Comparison of ENCODE assay signal across 24 mouse cellular contexts in the genomic region with DNA sequence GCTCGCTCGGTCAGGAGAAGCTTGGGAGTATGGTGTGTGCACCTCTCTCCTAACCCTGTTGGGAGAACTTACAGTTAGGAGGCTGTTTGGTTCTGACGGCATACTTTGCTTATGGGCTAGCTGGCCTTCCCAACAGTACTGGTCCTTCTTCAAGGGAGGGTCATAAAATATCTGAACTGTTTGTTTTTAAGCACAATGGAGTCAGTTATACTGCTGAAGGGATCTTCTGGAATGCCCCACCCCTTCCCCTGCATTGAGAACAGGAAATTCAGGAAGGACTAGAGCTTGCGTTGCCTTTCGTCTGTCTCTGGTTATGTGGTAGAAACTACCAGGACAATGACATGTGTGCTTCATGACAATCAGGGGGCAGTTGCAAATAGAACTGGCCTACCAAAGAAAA. TPM values are rescaled to one million over a fixed set of nuclear protein-coding genes. Genes with fewer than 3 reads are reported as not detected.
DNase-seq lines count a peak whose midpoint lies in the region; ATAC-seq and TF ChIP-seq lines count a peak whose summit lies in the region.
"Had no signal": no experiment of that assay in that cellular context is flagged by ENCODE, and none has a peak within 500 bp of the region (broad histone marks: within the 10 kb centered on the region; RNA-seq: fewer than 3 reads in every experiment).

No protein-coding gene starts in this region.

- no peaks in the 10 kb centered on the region for H3K27me3 ChIP-seq in kidney, adult 2 months (replicated peaks; ENCODE audit: control insufficient read depth, insufficient read depth, low read length)
- H3K27me3 ChIP-seq in kidney, embryonic 14.5 days (ENCODE audit: control insufficient read depth, insufficient read depth, low read length), result no peaks in the 10 kb centered on the region
- no peaks in the 10 kb centered on the region for H3K27me3 ChIP-seq in lung, embryonic 16.5 days (ENCODE audit: control insufficient read depth, insufficient read depth, low read depth, low read length)
- H3K27me3 ChIP-seq in intestine, embryonic 14.5 days (replicated peaks; ENCODE audit: control insufficient read depth, insufficient read depth, low read length), result no peaks in the 10 kb centered on the region
- H3K27me3 ChIP-seq in stomach, embryonic 15.5 days (replicated peaks), result no peaks in the 10 kb centered on the region
- H3K27me3 ChIP-seq: forebrain, embryonic 13.5 days; liver, embryonic 13.5 days; neural tube, embryonic 13.5 days had no signal

- peak overlapping the region; percentile 24 for H3K27ac ChIP-seq in kidney, adult 2 months (ENCODE audit: insufficient read depth, low read depth, low read length)
- no peak overlapping the region for H3K27ac ChIP-seq in kidney, embryonic 14.5 days (ENCODE audit: low read depth, low read length)
- peak overlapping the region; percentile 89 for H3K27ac ChIP-seq in lung, embryonic 16.5 days (ENCODE audit: low read length)
- 0 out of 2 replicates have a peak overlapping the region, but pooled peaks have one; percentile 29 for H3K27ac ChIP-seq in intestine, embryonic 14.5 days (ENCODE audit: low read depth)
- H3K27ac ChIP-seq in stomach, embryonic 15.5 days, result peak overlapping the region; percentile 65
- H3K27ac ChIP-seq: forebrain, embryonic 13.5 days; gastrocnemius, adult 2 months; hindbrain, embryonic 10.5 days; left cerebral cortex, adult 2 months; liver, embryonic 13.5 days; neural tube, embryonic 13.5 days had no signal

- H3K36me3 ChIP-seq in kidney, adult 2 months (ENCODE audit: control insufficient read depth, insufficient read depth, low read length), result no peaks in the 10 kb centered on the region
- no peaks in the 10 kb centered on the region for H3K36me3 ChIP-seq in kidney, embryonic 14.5 days (ENCODE audit: control insufficient read depth, insufficient read depth, low read length)
- no peaks in the 10 kb centered on the region for H3K36me3 ChIP-seq in lung, embryonic 16.5 days (ENCODE audit: control insufficient read depth, insufficient read depth, low read length)
- H3K36me3 ChIP-seq in intestine, embryonic 14.5 days (ENCODE audit: control insufficient read depth, insufficient read depth, low read length), result no peaks in the 10 kb centered on the region
- H3K36me3 ChIP-seq in stomach, embryonic 15.5 days, result no peaks in the 10 kb centered on the region
- H3K36me3 ChIP-seq: hindbrain, embryonic 10.5 days; liver, embryonic 13.5 days; neural tube, embryonic 13.5 days had no signal

- no peak overlapping the region for H3K4me2 ChIP-seq in kidney, embryonic 14.5 days (replicated peaks; ENCODE audit: low read depth, low read length)
- no peak overlapping the region for H3K4me2 ChIP-seq in lung, embryonic 16.5 days (ENCODE audit: low read depth, low read length)
- H3K4me2 ChIP-seq in intestine, embryonic 14.5 days (ENCODE audit: low read length), result no peak overlapping the region
- H3K4me2 ChIP-seq in stomach, embryonic 15.5 days, result peak overlapping the region; percentile 5; the same call in 1 of the 2 replicates
- H3K4me2 ChIP-seq: forebrain, embryonic 13.5 days; heart, embryonic 11.5 days; liver, embryonic 13.5 days; neural tube, embryonic 13.5 days had no signal

- no peak overlapping the region for H3K9ac ChIP-seq in kidney, embryonic 14.5 days (ENCODE audit: low read depth, low read length)
- no peak overlapping the region for H3K9ac ChIP-seq in lung, embryonic 16.5 days (ENCODE audit: low read length)
- H3K9ac ChIP-seq in intestine, embryonic 14.5 days (ENCODE audit: low read length), result no peak overlapping the region
- H3K9ac ChIP-seq in stomach, embryonic 15.5 days, result no peak overlapping the region
- H3K9ac ChIP-seq: forebrain, embryonic 13.5 days; liver, embryonic 13.5 days; neural tube, embryonic 13.5 days had no signal

- 67% methylated on average over 5 of the region's 5 CpGs for WGBS in kidney, adult 2 months
- WGBS in kidney, embryonic 14.5 days, result 72% methylated on average over 5 of the region's 5 CpGs
- 55% methylated on average over 5 of the region's 5 CpGs for WGBS in lung, embryonic 16.5 days
- 59% methylated on average over 5 of the region's 5 CpGs for WGBS in intestine, embryonic 14.5 days
- 58% methylated on average over 5 of the region's 5 CpGs for WGBS in stomach, embryonic 15.5 days

- TF ChIP-seq CTCF in kidney, adult 2 months (conservative IDR thresholded peaks at IDR 0.05; ENCODE audit: insufficient read depth, insufficient read length, low read depth, low read length), result no peak

- no peaks in the 10 kb centered on the region for H3K9me3 ChIP-seq in kidney, embryonic 14.5 days (ENCODE audit: control insufficient read depth, low read length)
- no peaks in the 10 kb centered on the region for H3K9me3 ChIP-seq in lung, embryonic 16.5 days (ENCODE audit: control insufficient read depth, low read length)
- no peaks in the 10 kb centered on the region for H3K9me3 ChIP-seq in intestine, embryonic 14.5 days (ENCODE audit: control insufficient read depth, low read length)
- no peaks in the 10 kb centered on the region for H3K9me3 ChIP-seq in stomach, embryonic 15.5 days
- H3K9me3 ChIP-seq: forebrain, embryonic 13.5 days; hindbrain, embryonic 10.5 days; liver, embryonic 13.5 days; neural tube, embryonic 13.5 days had no signal

- no peak for TF ChIP-seq POLR2A in kidney, adult 2 months (IDR thresholded peaks at IDR 0.05; ENCODE audit: low read depth, low read length)

- H3K4me3 ChIP-seq in kidney, adult 2 months (ENCODE audit: insufficient read depth, low read depth, low read length), result no peak overlapping the region
- no peak overlapping the region for H3K4me3 ChIP-seq in kidney, embryonic 14.5 days (ENCODE audit: low read length)
- no peak overlapping the region for H3K4me3 ChIP-seq in lung, embryonic 16.5 days (ENCODE audit: low read length)
- H3K4me3 ChIP-seq in intestine, embryonic 14.5 days (ENCODE audit: low read depth, low read length), result no peak overlapping the region
- no peak overlapping the region for H3K4me3 ChIP-seq in stomach, embryonic 15.5 days (replicated peaks)
- H3K4me3 ChIP-seq: erythroblast, embryonic 14.5 days; forebrain, embryonic 13.5 days; gastrocnemius, adult 2 months; hindbrain, embryonic 10.5 days; left cerebral cortex, adult 2 months; liver, embryonic 13.5 days; neural tube, embryonic 13.5 days had no signal

- DNase-seq in kidney, adult 2 months, result no peak
- DNase-seq in lung, postnatal 4 days, result no peak
- no peak for DNase-seq in intestine, embryonic 14.5 days (ENCODE audit: low spot score)
- DNase-seq in T-cell, adult 2 months (ENCODE audit: low spot score), result no peak
- no peak for DNase-seq in right cerebral cortex, postnatal 10 days (ENCODE audit: low spot score in 2 of 2)
- DNase-seq: cerebellum, adult 11 months; cerebellum, adult 9-11 months; gastrocnemius, adult 2 months; kidney, adult 18-20 months; liver, embryonic 13.5 days; midbrain, embryonic 14.5 days; right cerebral cortex, adult 18-20 months; thymus, postnatal 25 days had no signal

- ATAC-seq in kidney, embryonic 14.5 days (ENCODE audit: low FRiP score, low TSS enrichment), result no peak
- ATAC-seq in lung, embryonic 16.5 days (ENCODE audit: low read depth), result peak; percentile 30; the same call in 1 of the 2 replicates
- peak; percentile 68 for ATAC-seq in intestine, embryonic 14.5 days (replicated peaks; ENCODE audit: low FRiP score, low TSS enrichment, low read depth)
- peak; percentile 43; the same call in 1 of the 2 replicates for ATAC-seq in stomach, embryonic 15.5 days (ENCODE audit: insufficient read depth, low FRiP score, low read depth)
- ATAC-seq: forebrain, embryonic 13.5 days; hindbrain, embryonic 16.5 days had no signal

- H3K4me1 ChIP-seq in kidney, adult 2 months (ENCODE audit: control insufficient read depth, insufficient read depth, low read length), result peaks cover 14% of the 10 kb centered on the region
- no peaks in the 10 kb centered on the region for H3K4me1 ChIP-seq in kidney, embryonic 14.5 days (ENCODE audit: control insufficient read depth, insufficient read depth, low read length)
- H3K4me1 ChIP-seq in lung, embryonic 16.5 days (replicated peaks; ENCODE audit: control insufficient read depth, insufficient read depth, low read length), result peaks cover 5% of the 10 kb centered on the region; the same call in 1 of the 2 replicates
- H3K4me1 ChIP-seq in intestine, embryonic 14.5 days (replicated peaks; ENCODE audit: control insufficient read depth, insufficient read depth, low read length), result peaks cover 7% of the 10 kb centered on the region; the same call in 1 of the 2 replicates
- H3K4me1 ChIP-seq in stomach, embryonic 15.5 days, result peaks cover 11% of the 10 kb centered on the region
- H3K4me1 ChIP-seq: liver, embryonic 13.5 days had no signal

RNA-seq across cellular contexts. Expression of a gene that starts 31.9 kb away (rescaled TPM):
- 0.77 and 0.92 TPM in 2 replicates for polyA plus RNA-seq in kidney, adult 2 months (2012; rRNA removed)
- polyA plus RNA-seq in kidney, embryonic 14.5 days (2014; fragmentation: Nextera tagmentation; extraction: Ambion mirVana), result 0.34 and 0.50 TPM in 2 replicates
- polyA plus RNA-seq in lung, embryonic 16.5 days (2015; fragmentation: Nextera tagmentation; extraction: Ambion mirVana), result 0.44 and 0.59 TPM in 2 replicates
- 0.31 and 0.32 TPM in 2 replicates for polyA plus RNA-seq in intestine, embryonic 14.5 days (2014; fragmentation: Nextera tagmentation; extraction: Ambion mirVana)
- polyA plus RNA-seq in stomach, embryonic 15.5 days (2015; fragmentation: Nextera tagmentation; extraction: Ambion mirVana), result 1.6 and 1.9 TPM in 2 replicates
- polyA plus RNA-seq: erythroblast, embryonic 14.5 days; forebrain, embryonic 13.5 days; heart, embryonic 11.5 days; hindbrain, embryonic 16.5 days; liver, embryonic 13.5 days; midbrain, embryonic 14.5 days; neural tube, embryonic 13.5 days; small intestine, adult 2 months had no signal
